Mouse (Mus musculus) neural tube, embryonic 11.5 days (tissue): ENCODE data around the gene Ccdc158. TPM values are rescaled to one million over a fixed set of nuclear protein-coding genes. Genes with fewer than 3 reads are reported as not detected.

Experiments
- ATAC-seq: fragments of 200-750 bp; cut with Nextera tagmentation; 2 replicates; pipeline ENCODE4 v1.8.0; 2017; ENCODE audit warnings: moderate number of reproducible peaks, mild to moderate bottlenecking, moderate TSS enrichment, moderate library complexity; ENCODE audit not compliant: insufficient read depth, low FRiP score, low TSS enrichment
- DNase-seq: peaks from one replicate; pipeline ENCODE4 v3.0.0-alpha.2; 2015; ENCODE audit warnings: low spot score
- H3K27ac ChIP-seq: fragments of 300-500 bp; sonication (generic); 2 replicates; pipeline ENCODE4 v1.5.1; 2014; ENCODE audit warnings: low read depth, mild to moderate bottlenecking, low read length
- H3K27me3 ChIP-seq: fragments of 300-500 bp; sonication (generic); 2 replicates; pipeline ENCODE4 v1.6.1; 2014; ENCODE audit warnings: mild to moderate bottlenecking, low read length, mixed read lengths; ENCODE audit not compliant: control insufficient read depth, insufficient read depth
- H3K36me3 ChIP-seq: fragments of 300-500 bp; sonication (generic); 2 replicates; pipeline ENCODE4 v1.6.1; 2014; ENCODE audit warnings: mild to moderate bottlenecking, low read length, moderate library complexity, mixed read lengths; ENCODE audit not compliant: control insufficient read depth, insufficient read depth
- H3K4me1 ChIP-seq: fragments of 300-500 bp; sonication (generic); 2 replicates; pipeline ENCODE4 v1.6.1; 2014; ENCODE audit warnings: low read length, mixed read lengths; ENCODE audit not compliant: control insufficient read depth, insufficient read depth
- H3K4me2 ChIP-seq: fragments of 300-500 bp; sonication (generic); 2 replicates; pipeline ENCODE4 v1.6.1; 2014; ENCODE audit warnings: low read depth, mild to moderate bottlenecking, moderate library complexity
- H3K4me3 ChIP-seq: fragments of 300-500 bp; sonication (generic); 2 replicates; pipeline ENCODE4 v1.5.1; 2014; ENCODE audit warnings: low read depth, low read length
- H3K9ac ChIP-seq: fragments of 300-500 bp; sonication (generic); 2 replicates; pipeline ENCODE4 v1.6.1; 2014; ENCODE audit warnings: mild to moderate bottlenecking, low read length
- H3K9me3 ChIP-seq: fragments of 300-500 bp; sonication (generic); 2 replicates; pipeline ENCODE4 v1.6.1; 2016; ENCODE audit warnings: low read length; ENCODE audit not compliant: control insufficient read depth
- WGBS: fragments of 180-500 bp; shearing (Covaris S2); extraction: QIAGEN DNeasy Blood & Tissue Kit; methylation state at CpG from one replicate; pipeline ENCODE4 v1.1.7; 2014; 5-methylcytosine and 5-hydroxymethylcytosine counted together
- polyA plus RNA-seq: library from polyadenylated mRNA; unstranded; fragments of >200 nt; fragmentation: Nextera tagmentation; extraction: Ambion mirVana; gene quantifications from 2 replicates; pipeline ENCODE4 v1.2.1, GENCODE M21; 2014

The Ccdc158 gene
- polyA plus RNA-seq, 1 experiment from 2014 or later: 0.77 TPM

DNA sequence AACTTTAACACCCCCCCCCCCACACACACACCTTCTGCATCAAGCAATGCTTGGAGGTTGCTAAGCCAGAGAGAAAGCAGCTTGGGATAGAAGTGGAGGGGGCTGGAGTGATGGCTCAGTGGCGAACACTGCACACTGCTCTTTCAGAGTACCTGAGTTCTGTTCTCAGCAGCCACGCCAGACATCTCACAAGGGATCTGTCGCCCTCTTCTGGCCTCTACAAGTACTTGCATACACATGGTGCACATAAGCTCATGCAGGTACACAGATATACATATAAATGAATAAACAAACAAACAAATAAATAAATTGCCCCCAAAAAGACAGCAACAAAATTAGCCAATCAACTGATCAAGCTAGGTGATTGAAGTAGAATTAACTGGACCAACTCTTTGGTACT lies 18.7 kb upstream of the Ccdc158 start:
- ATAC-seq (no peak), DNase-seq (no peak)
- Histone ChIP-seq H3K27ac (no peak overlapping the region), H3K9ac (no peak overlapping the region), H3K4me3 (no peak overlapping the region), H3K36me3 (no peaks in the 10 kb centered on the region), H3K27me3 (no peaks in the 10 kb centered on the region), H3K9me3 (no peaks in the 10 kb centered on the region), H3K4me1 (no peaks in the 10 kb centered on the region), H3K4me2 (no peak overlapping the region)
- 97% methylated on average over 3 of the region's 3 CpGs for WGBS

DNA sequence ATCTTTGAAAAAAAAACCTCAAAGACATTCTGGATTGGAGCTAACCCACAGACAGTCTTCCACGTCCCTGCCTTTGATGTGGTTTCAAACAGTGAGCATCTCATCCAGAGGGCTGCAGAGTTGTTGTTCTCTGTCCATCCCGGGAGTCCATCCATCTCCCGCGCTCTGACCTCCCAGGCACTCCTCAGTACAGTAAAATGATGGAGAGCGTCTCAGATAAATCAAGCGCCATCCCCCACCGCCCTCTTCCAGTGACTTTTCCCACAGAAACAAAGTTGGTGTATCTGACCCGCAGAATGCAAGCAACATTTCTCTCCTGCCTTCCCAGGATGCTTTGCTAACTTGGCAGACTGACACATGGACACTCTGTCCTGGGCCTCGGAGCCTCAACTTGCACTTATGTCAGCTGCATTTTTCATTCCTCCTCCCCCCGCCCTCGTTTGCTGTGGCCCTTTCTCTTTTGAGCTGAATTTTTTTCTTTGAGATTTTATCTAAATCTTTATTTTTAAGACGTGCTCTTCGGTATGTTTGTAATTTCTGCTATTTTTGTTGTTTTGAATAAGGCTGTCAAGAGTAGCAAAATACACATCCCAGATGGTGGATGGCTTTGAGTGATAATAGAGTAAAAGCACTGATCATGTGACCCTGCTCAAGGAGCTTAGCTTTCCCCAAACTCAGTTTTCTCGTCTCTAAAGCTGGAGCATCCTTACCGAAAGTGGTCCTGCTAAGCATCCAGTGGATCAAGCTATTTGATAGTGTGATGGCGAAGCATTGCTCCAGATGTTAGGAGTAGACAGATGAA lies 17.3 kb upstream of the Ccdc158 start:
- DNase-seq (no peak), ATAC-seq (no peak)
- H3K9me3 ChIP-seq: no peaks in the 10 kb centered on the region
- H3K4me1 ChIP-seq: no peaks in the 10 kb centered on the region
- H3K4me2 ChIP-seq: no peak overlapping the region
- H3K27me3 ChIP-seq: no peaks in the 10 kb centered on the region
- no peak overlapping the region for H3K27ac ChIP-seq
- WGBS: 61% methylated on average over 16 of the region's 16 CpGs
- H3K4me3 ChIP-seq: no peak overlapping the region
- no peak overlapping the region for H3K9ac ChIP-seq
- H3K36me3 ChIP-seq: no peaks in the 10 kb centered on the region

GRCm38 (mm10) chr5:92688569-92688968 lies 13.5 kb upstream of the Ccdc158 start:
- no peak overlapping the region for H3K9ac ChIP-seq
- ATAC-seq: no peak
- WGBS: 94% methylated on average over 9 of the region's 9 CpGs
- H3K9me3 ChIP-seq: no peaks in the 10 kb centered on the region
- no peaks in the 10 kb centered on the region for H3K36me3 ChIP-seq
- no peaks in the 10 kb centered on the region for H3K27me3 ChIP-seq
- DNase-seq: no peak
- H3K27ac ChIP-seq: no peak overlapping the region
- no peaks in the 10 kb centered on the region for H3K4me1 ChIP-seq
- no peak overlapping the region for H3K4me2 ChIP-seq
- H3K4me3 ChIP-seq: no peak overlapping the region

GRCm38 (mm10) chr5:92688124-92688523 lies 13.1 kb upstream of the Ccdc158 start:
- Histone ChIP-seq H3K4me2 (no peak overlapping the region), H3K27me3 (no peaks in the 10 kb centered on the region), H3K36me3 (no peaks in the 10 kb centered on the region), H3K4me3 (no peak overlapping the region), H3K9me3 (no peaks in the 10 kb centered on the region), H3K27ac (no peak overlapping the region), H3K4me1 (no peaks in the 10 kb centered on the region), H3K9ac (no peak overlapping the region)
- DNase-seq (no peak), ATAC-seq (no peak)
- WGBS: 84% methylated on average over 5 of the region's 5 CpGs

GRCm38 (mm10) chr5:92684715-92685460 lies 9.8 kb upstream of the Ccdc158 start:
- WGBS: 88% methylated on average over 16 of the region's 16 CpGs
- no peaks in the 10 kb centered on the region for H3K36me3 ChIP-seq
- H3K27me3 ChIP-seq: no peaks in the 10 kb centered on the region
- no peak overlapping the region for H3K4me3 ChIP-seq
- ATAC-seq: no peak
- no peaks in the 10 kb centered on the region for H3K4me1 ChIP-seq
- H3K27ac ChIP-seq: no peak overlapping the region
- H3K9ac ChIP-seq: no peak overlapping the region
- no peaks in the 10 kb centered on the region for H3K9me3 ChIP-seq
- DNase-seq: no peak
- no peak overlapping the region for H3K4me2 ChIP-seq

DNA sequence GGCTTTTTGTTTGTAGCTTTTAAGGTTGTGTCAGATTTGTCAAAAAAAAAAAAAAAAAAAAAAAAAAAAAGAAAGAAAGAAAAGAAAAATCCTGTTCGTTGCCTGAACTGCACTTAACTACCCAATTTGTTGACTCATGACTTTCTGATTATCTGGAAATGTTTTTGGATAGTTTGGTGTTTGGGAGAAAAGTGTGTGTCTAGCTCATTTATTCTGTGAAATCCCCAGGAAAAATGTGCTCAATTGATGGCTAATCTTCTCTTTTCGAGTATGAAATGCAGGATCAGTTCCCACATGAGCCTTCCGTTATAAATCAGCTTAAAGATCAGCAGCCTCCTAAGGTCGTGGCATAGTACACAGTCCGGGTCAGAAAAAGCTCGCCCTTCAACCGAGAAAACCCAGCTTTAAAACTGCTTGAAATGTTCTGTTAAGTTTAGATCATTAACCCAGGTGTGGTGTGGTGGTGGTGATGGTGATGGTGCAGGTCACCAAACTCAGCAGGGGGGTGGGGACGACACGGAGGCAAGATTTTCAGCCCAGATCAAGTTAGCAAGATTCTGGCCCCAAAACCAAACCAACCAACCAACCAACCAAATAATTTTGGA lies 8.9 kb upstream of the Ccdc158 start:
- DNase-seq: no peak
- Histone ChIP-seq H3K9ac (no peak overlapping the region; the same call in 1 of the 2 replicates), H3K36me3 (no peaks in the 10 kb centered on the region), H3K27ac (no peak overlapping the region), H3K4me2 (peak overlapping the region; percentile 78), H3K9me3 (no peaks in the 10 kb centered on the region), H3K4me3 (peak overlapping the region; percentile 46), H3K4me1 (no peaks in the 10 kb centered on the region), H3K27me3 (no peaks in the 10 kb centered on the region)
- WGBS: 20% methylated on average over 9 of the region's 9 CpGs
- ATAC-seq: no peak

GRCm38 (mm10) chr5:92683351-92683807 lies 8.3 kb upstream of the Ccdc158 start, which contains the start of gene Shroom3:
TSS of gene Shroom3 (plus strand) at chr5:92683435.
- Histone ChIP-seq H3K9ac (peak within 1 kb of the TSS; percentile 46), H3K27me3 (no peaks in the 10 kb centered on the region), H3K27ac (peak within 1 kb of the TSS; percentile 21; the same call in 1 of the 2 replicates), H3K36me3 (no peaks in the 10 kb centered on the region), H3K4me3 (peak within 1 kb of the TSS; percentile 46), H3K4me1 (no peaks in the 10 kb centered on the region), H3K4me2 (peak within 1 kb of the TSS; percentile 78), H3K9me3 (no peaks in the 10 kb centered on the region)
- under 1% methylated on average over 26 of the region's 26 CpGs for WGBS
- ATAC-seq (no peak; the same call in 1 of the 2 replicates), DNase-seq (peak; percentile 74)

- WGBS: under 1% methylated on average over 39 of the region's 39 CpGs
- Histone ChIP-seq H3K4me3 (peak overlapping the region; percentile 46), H3K27me3 (no peaks in the 10 kb centered on the region), H3K4me1 (no peaks in the 10 kb centered on the region), H3K9me3 (no peaks in the 10 kb centered on the region), H3K4me2 (peak overlapping the region; percentile 78), H3K36me3 (no peaks in the 10 kb centered on the region), H3K9ac (peak overlapping the region; percentile 46), H3K27ac (peak overlapping the region; percentile 21; the same call in 1 of the 2 replicates)
- ATAC-seq (no peak; the same call in none of the 2 replicates), DNase-seq (peak; percentile 74)
Measured at GRCm38 (mm10) chr5:92682621-92683348, 7.7 kb upstream of the Ccdc158 start.
